ENCODE assay signal across 21 mouse cellular contexts in genomic region chr17:84306151-84306550, GRCm38 (mm10).
DNase-seq lines count a peak whose midpoint lies in the region; ATAC-seq and TF ChIP-seq lines count a peak whose summit lies in the region.
"Had no signal": no experiment of that assay in that cellular context is flagged by ENCODE, and none has a peak within 500 bp of the region (broad histone marks: within the 10 kb centered on the region; RNA-seq: fewer than 3 reads in every experiment).

No protein-coding gene starts in this region.

- ATAC-seq in hindbrain, embryonic 11.5 days (ENCODE audit: low FRiP score), result no peak
- ATAC-seq in liver, embryonic 12.5 days, result no peak
- ATAC-seq: intestine, embryonic 16.5 days; midbrain, embryonic 16.5 days had no signal

- H3K36me3 ChIP-seq in CH12.LX (replicated peaks in 1 of 2; ENCODE audit: control insufficient read depth in 1 of 2, insufficient read depth in 1 of 2, low read length in 1 of 2), result peaks cover 41 to 82% of the 10 kb centered on the region in 2 experiments
- H3K36me3 ChIP-seq in thymus, adult 2 months (ENCODE audit: control insufficient read depth, insufficient read depth, low read length), result peaks cover 12% of the 10 kb centered on the region
- peaks cover 5% of the 10 kb centered on the region; the same call in 1 of the 2 replicates for H3K36me3 ChIP-seq in hindbrain, embryonic 11.5 days (ENCODE audit: control insufficient read depth, insufficient read depth, low read length)
- peaks cover 37% of the 10 kb centered on the region for H3K36me3 ChIP-seq in liver, embryonic 12.5 days

- no peak for TF ChIP-seq CTCF in CH12.LX (conservative IDR thresholded peaks at IDR 0.05 in 1 of 2, IDR thresholded peaks at IDR 0.05 in 1 of 2; ENCODE audit: low read depth in 2 of 2, low read length in 2 of 2)
- TF ChIP-seq CTCF in thymus, adult 2 months (IDR thresholded peaks at IDR 0.05; ENCODE audit: borderline replicate concordance, control insufficient read depth, extremely low read depth, insufficient read depth, low read length, poor library complexity), result no peak

- H3K9me3 ChIP-seq in CH12.LX (replicated peaks; ENCODE audit: low read length), result no peaks in the 10 kb centered on the region
- H3K9me3 ChIP-seq in hindbrain, embryonic 11.5 days (ENCODE audit: control insufficient read depth, low read length), result no peaks in the 10 kb centered on the region
- no peaks in the 10 kb centered on the region for H3K9me3 ChIP-seq in liver, embryonic 12.5 days (replicated peaks)
- H3K9me3 ChIP-seq: embryonic facial prominence, embryonic 13.5 days; forebrain, embryonic 10.5 days; heart, embryonic 13.5 days; megakaryocyte, embryonic 14.5 days; neural tube, embryonic 12.5 days had no signal

- DNase-seq in CD4-positive, CD25-positive, alpha-beta regulatory T cell, adult 2 months (ENCODE audit: low read depth, low spot score), result peak; percentile 88
- DNase-seq in CH12.LX (ENCODE audit: extremely low read depth), result peak; percentile 9
- peak; percentile 46 to 47 for DNase-seq in lung, postnatal 4 days
- peak; percentile 77 for DNase-seq in thymus, adult 2 months
- no peak for DNase-seq in cerebellum, adult 18-20 months
- no peak for DNase-seq in hindbrain, embryonic 11.5 days (ENCODE audit: low spot score)
- no peak for DNase-seq in kidney, adult 9 months
- DNase-seq: adrenal gland, adult 2 months; cerebellum, adult 11-12 months; gastrocnemius, postnatal 14 days; kidney, postnatal 14 days; right cerebral cortex, postnatal 4 days had no signal

- H3K27me3 ChIP-seq in CH12.LX (replicated peaks), result no peaks in the 10 kb centered on the region
- no peaks in the 10 kb centered on the region for H3K27me3 ChIP-seq in thymus, adult 2 months (ENCODE audit: control insufficient read depth, insufficient read depth, low read length)
- no peaks in the 10 kb centered on the region for H3K27me3 ChIP-seq in hindbrain, embryonic 11.5 days (ENCODE audit: control insufficient read depth, insufficient read depth, low read length)
- H3K27me3 ChIP-seq in liver, embryonic 12.5 days (replicated peaks), result no peaks in the 10 kb centered on the region
- H3K27me3 ChIP-seq: embryonic facial prominence, embryonic 13.5 days; heart, embryonic 13.5 days; megakaryocyte, embryonic 14.5 days; neural tube, embryonic 12.5 days had no signal

- no peak for TF ChIP-seq POLR2A in CH12.LX (IDR thresholded peaks at IDR 0.05; ENCODE audit: low read depth, low read length)
- TF ChIP-seq POLR2A in thymus, adult 2 months (IDR thresholded peaks at IDR 0.05; ENCODE audit: control insufficient read depth, extremely low read depth, insufficient read depth, low read length, poor library complexity), result no peak

- no peak overlapping the region for H3K27ac ChIP-seq in CH12.LX (ENCODE audit: insufficient read depth, low read depth)
- H3K27ac ChIP-seq in thymus, adult 2 months (ENCODE audit: control insufficient read depth, insufficient read depth, low read length), result 0 out of 2 replicates have a peak overlapping the region, but pooled peaks have one; percentile 18
- no peak overlapping the region for H3K27ac ChIP-seq in hindbrain, embryonic 11.5 days (ENCODE audit: low read depth, low read length)
- H3K27ac ChIP-seq in liver, embryonic 12.5 days, result no peak overlapping the region
- H3K27ac ChIP-seq: embryonic facial prominence, embryonic 13.5 days; forebrain, embryonic 10.5 days; heart, embryonic 13.5 days; liver, embryonic 14.5 days; neural tube, embryonic 12.5 days had no signal

- H3K9ac ChIP-seq in CH12.LX (ENCODE audit: insufficient read depth, low read depth), result no peak overlapping the region
- H3K9ac ChIP-seq in hindbrain, embryonic 11.5 days (ENCODE audit: low read depth, low read length), result no peak overlapping the region
- no peak overlapping the region for H3K9ac ChIP-seq in liver, embryonic 12.5 days
- H3K9ac ChIP-seq: embryonic facial prominence, embryonic 13.5 days; heart, embryonic 13.5 days; liver, embryonic 14.5 days; neural tube, embryonic 12.5 days had no signal

- 3% methylated on average over 1 of the region's 1 CpGs for WGBS in thymus, adult 2 months
- 75% methylated on average over 1 of the region's 1 CpGs for WGBS in hindbrain, embryonic 11.5 days
- 56% methylated on average over 1 of the region's 1 CpGs for WGBS in liver, embryonic 12.5 days (ENCODE audit: insufficient replicate concordance)

- in situ Hi-C loops in CH12.LX (cut with MboI; ENCODE audit: low pct_ligation_motif_present, low pct_unique_long_range_greater_than_20kb, low sequenced_read_pairs), result no loop called here

- no peak overlapping the region for H3K4me2 ChIP-seq in CH12.LX (ENCODE audit: insufficient read depth, low read depth, poor library complexity, severe bottlenecking)
- no peak overlapping the region for H3K4me2 ChIP-seq in hindbrain, embryonic 11.5 days (replicated peaks; ENCODE audit: low read depth, low read length)
- no peak overlapping the region for H3K4me2 ChIP-seq in liver, embryonic 12.5 days
- H3K4me2 ChIP-seq: embryonic facial prominence, embryonic 13.5 days; heart, embryonic 13.5 days; neural tube, embryonic 12.5 days had no signal

- peaks cover 4 to 5% of the 10 kb centered on the region in 2 experiments; a peak in 3 of 4 replicates for H3K4me1 ChIP-seq in CH12.LX (ENCODE audit: control insufficient read depth in 1 of 2, insufficient read depth in 2 of 2)
- H3K4me1 ChIP-seq in thymus, adult 2 months (replicated peaks; ENCODE audit: control insufficient read depth, insufficient read depth, low read length), result peaks cover 33% of the 10 kb centered on the region
- no peaks in the 10 kb centered on the region for H3K4me1 ChIP-seq in hindbrain, embryonic 11.5 days (replicated peaks; ENCODE audit: control insufficient read depth, insufficient read depth, low read length)
- peaks cover 5% of the 10 kb centered on the region; the same call in 1 of the 2 replicates for H3K4me1 ChIP-seq in liver, embryonic 12.5 days
- H3K4me1 ChIP-seq: embryonic facial prominence, embryonic 13.5 days; neural tube, embryonic 12.5 days had no signal

- H3K79me2 ChIP-seq in CH12.LX (replicated peaks; ENCODE audit: control insufficient read depth, extremely low read depth, insufficient read depth, poor library complexity, severe bottlenecking), result no peaks in the 10 kb centered on the region

- no peak for TF ChIP-seq RAD21 in CH12.LX (IDR thresholded peaks at IDR 0.05; ENCODE audit: low read depth, low read length)

- dilution Hi-C loops in CH12.LX (cut with MboI; ENCODE audit: extremely low pct_ligation_motif_present, extremely low pct_unique_long_range_greater_than_20kb, low sequenced_read_pairs), result no loop called here

- H3K4me3 ChIP-seq in CH12.LX (replicated peaks in 1 of 3; ENCODE audit: low read depth in 2 of 3, low read length in 2 of 3, poor library complexity in 1 of 3), result no peak overlapping the region
- no peak overlapping the region for H3K4me3 ChIP-seq in thymus, adult 2 months (ENCODE audit: control insufficient read depth, insufficient read depth, low read length)
- no peak overlapping the region for H3K4me3 ChIP-seq in hindbrain, embryonic 11.5 days (ENCODE audit: low read depth, low read length)
- H3K4me3 ChIP-seq in liver, embryonic 12.5 days, result no peak overlapping the region
- H3K4me3 ChIP-seq: embryonic facial prominence, embryonic 13.5 days; forebrain, embryonic 10.5 days; heart, embryonic 13.5 days; megakaryocyte, embryonic 14.5 days; neural tube, embryonic 12.5 days had no signal

- TF ChIP-seq EP300 in CH12.LX (IDR thresholded peaks at IDR 0.05; ENCODE audit: low read length), result no peak

TF ChIP-seq in CH12.LX, 34 proteins besides CTCF, POLR2A, EP300 and RAD21:
- TF ChIP-seq UBTF (IDR thresholded peaks at IDR 0.05; ENCODE audit: low read depth, low read length) (no peak), SMC3 (IDR thresholded peaks at IDR 0.05; ENCODE audit: low read depth, low read length) (no peak), PAX5 (IDR thresholded peaks at IDR 0.05; ENCODE audit: low read length) (no peak), ZC3H11A (IDR thresholded peaks at IDR 0.05; ENCODE audit: low read depth, low read length) (no peak)

Comparison
In these comparisons a context has a peak if more than half of its experiments do, and no peak if none do; other contexts are left out.
1. DNase-seq: peak in CD4-positive, CD25-positive, alpha-beta regulatory T cell, adult 2 months (single experiment), CH12.LX (single experiment), lung, postnatal 4 days (2 of 2) and thymus, adult 2 months (single experiment); none in cerebellum, adult 18-20 months (0 of 2), hindbrain, embryonic 11.5 days (single experiment) and kidney, adult 9 months (single experiment).